Comparison of ENCODE assay signal across 7 mouse cellular contexts in genomic region chr4:130066816-130067215, GRCm38 (mm10). TPM values are rescaled to one million over a fixed set of nuclear protein-coding genes. Genes with fewer than 3 reads are reported as not detected.
A peak's percentile ranks its signal among the peaks of the same experiment; 100 is the strongest.
DNase-seq lines count a peak whose midpoint lies in the region; TF ChIP-seq lines count a peak whose summit lies in the region.

No protein-coding gene starts in this region.

- intact Hi-C loops in left cerebral cortex, postnatal 4 days (cut with DNase I) = no loop called here
- intact Hi-C loops in left cerebral cortex, postnatal 25 days (cut with DNase I) = no loop called here

- TF ChIP-seq POLR2A in cortical plate, adult 2 months (IDR thresholded peaks at IDR 0.05; ENCODE audit: extremely low read depth, insufficient read depth, low read length) = no peak

- peak; percentile 61 for TF ChIP-seq CTCF in cortical plate, adult 2 months (IDR thresholded peaks at IDR 0.05; ENCODE audit: extremely low read depth, insufficient read depth, low read length)

- no peak overlapping the region for H3K27ac ChIP-seq in cortical plate, adult 2 months (ENCODE audit: insufficient read depth, low read length)

- 0 out of 2 replicates have a peak, but pooled peaks cover 2% of the 10 kb centered on the region for H3K4me1 ChIP-seq in cortical plate, adult 2 months (ENCODE audit: control insufficient read depth, insufficient read depth, low read length)

- H3K4me3 ChIP-seq in cortical plate, adult 2 months (ENCODE audit: insufficient read depth, low read length) = no peak overlapping the region

- peak; percentile 41 for DNase-seq in left cerebral cortex, postnatal 4 days
- no peak for DNase-seq in left cerebral cortex, postnatal 25 days (ENCODE audit: low spot score in 2 of 2)
- DNase-seq in ZHBTc4 (ENCODE audit: low read depth, low spot score) = peak; percentile 90
- DNase-seq in lung, postnatal 25 days (ENCODE audit: low spot score) = peak; percentile 36
- DNase-seq in layer of hippocampus, adult 9-10 months (ENCODE audit: low spot score) = no peak
- no peak for DNase-seq in heart, adult 18-20 months

RNA-seq across cellular contexts. Expression of gene Col16a1, which starts 19.2 kb away (rescaled TPM):
- total RNA-seq in left cerebral cortex, postnatal 4 days (2021) = 10 to 100 TPM; 19.5 to 24.1 TPM
- 10 to 100 TPM; 15.1 to 15.7 TPM for total RNA-seq in left cerebral cortex, postnatal 25 days (2021)
- 35.6 and 41.0 TPM in 2 replicates for polyA plus RNA-seq in cortical plate, adult 2 months (2012; rRNA removed)
- 1 to 10 TPM; 4.5 to 4.6 TPM for total RNA-seq in heart, adult 18-20 months (2021)

RNA-seq across cellular contexts. Expression of gene Pef1, which starts 35.5 kb away (rescaled TPM):
- 10 to 100 TPM; 33.8 to 36.1 TPM for total RNA-seq in left cerebral cortex, postnatal 4 days (2021)
- 10 to 100 TPM; 65.8 to 66.9 TPM for total RNA-seq in left cerebral cortex, postnatal 25 days (2021)
- 89.9 and 91.8 TPM in 2 replicates for polyA plus RNA-seq in cortical plate, adult 2 months (2012; rRNA removed)
- total RNA-seq in heart, adult 18-20 months (2021) = 10 to 100 TPM; 31.3 to 40.1 TPM

Comparison
In these comparisons a context has a peak if more than half of its experiments do, and no peak if none do; other contexts are left out.
1. DNase-seq: peak in left cerebral cortex, postnatal 4 days (single experiment), ZHBTc4 (single experiment) and lung, postnatal 25 days (single experiment); none in left cerebral cortex, postnatal 25 days (0 of 2), layer of hippocampus, adult 9-10 months (single experiment) and heart, adult 18-20 months (0 of 2).